Mouse (Mus musculus): ENCODE measurements around the gene Tmem121. TPM values are rescaled to one million over a fixed set of nuclear protein-coding genes. Genes with fewer than 3 reads are reported as not detected.
"Not testable (repeated sequence)": the region's sequence is repeated elsewhere in the genome, so short reads cannot be mapped to it uniquely, and the experiment has no call there.

The Tmem121 gene
- total and polyA plus RNA-seq, 2 experiments from 2014 or later, result 55.3 to 98.0 TPM

- TF ChIP-seq CTCF (IDR thresholded peaks at IDR 0.05; ENCODE audit: low read depth), result no peak
- Histone ChIP-seq H3K9me3 (ENCODE audit: low read length) (no peaks in the 10 kb centered on the region), H3K27me3 (ENCODE audit: insufficient read depth, low read length) (no peaks in the 10 kb centered on the region), H3K27ac (peak overlapping the region; percentile 82), H3K9ac (replicated peaks; ENCODE audit: low read length) (peak overlapping the region; percentile 88), H3K36me3 (ENCODE audit: insufficient read depth, low read length) (peaks cover 10% of the 10 kb centered on the region; the same call in 1 of the 2 replicates), H3K4me3 (ENCODE audit: low read length) (peak overlapping the region; percentile 74), H3K4me2 (ENCODE audit: low read depth, low read length) (peak overlapping the region; percentile 91), H3K4me1 (ENCODE audit: insufficient read depth, low read length) (peaks cover 10% of the 10 kb centered on the region)
- WGBS, result 31% methylated on average over 12 of the region's 12 CpGs
- ATAC-seq, result peak; percentile 5; the same call in 1 of the 2 replicates
- peak; percentile 13 for DNase-seq (ENCODE audit: low spot score)
Measured at GRCm38 (mm10) chr12:113186326-113187010, 738 bp downstream of the Tmem121 start.

- no peaks in the 10 kb centered on the region for H3K27me3 ChIP-seq (ENCODE audit: insufficient read depth, low read length)
- peak overlapping the region; percentile 91 for H3K4me2 ChIP-seq (ENCODE audit: low read depth, low read length)
- H3K9me3 ChIP-seq (ENCODE audit: low read length), result no peaks in the 10 kb centered on the region
- peak overlapping the region; percentile 74 for H3K4me3 ChIP-seq (ENCODE audit: low read length)
- WGBS, result 41% methylated on average over 4 of the region's 4 CpGs
- peaks cover 10% of the 10 kb centered on the region; the same call in 1 of the 2 replicates for H3K36me3 ChIP-seq (ENCODE audit: insufficient read depth, low read length)
- no peak for TF ChIP-seq CTCF (IDR thresholded peaks at IDR 0.05; ENCODE audit: low read depth)
- peak overlapping the region; percentile 88 for H3K9ac ChIP-seq (replicated peaks; ENCODE audit: low read length)
- DNase-seq (ENCODE audit: low spot score) (no peak), ATAC-seq (no peak)
- H3K4me1 ChIP-seq (ENCODE audit: insufficient read depth, low read length), result peaks cover 10% of the 10 kb centered on the region
- peak overlapping the region; percentile 82 for H3K27ac ChIP-seq
Measured at GRCm38 (mm10) chr12:113187011-113187375, 1.3 kb downstream of the Tmem121 start.

GRCm38 (mm10) chr12:113187584-113188295 lies 2.0 kb downstream of the Tmem121 start:
- Histone ChIP-seq H3K27ac (peak overlapping the region; percentile 82), H3K4me3 (ENCODE audit: low read length) (peak overlapping the region; percentile 74), H3K9me3 (ENCODE audit: low read length) (no peaks in the 10 kb centered on the region), H3K9ac (replicated peaks; ENCODE audit: low read length) (peak overlapping the region; percentile 88), H3K4me1 (ENCODE audit: insufficient read depth, low read length) (peaks cover 10% of the 10 kb centered on the region), H3K27me3 (ENCODE audit: insufficient read depth, low read length) (no peaks in the 10 kb centered on the region), H3K36me3 (ENCODE audit: insufficient read depth, low read length) (peaks cover 10% of the 10 kb centered on the region; the same call in 1 of the 2 replicates), H3K4me2 (ENCODE audit: low read depth, low read length) (peak overlapping the region; percentile 91)
- ATAC-seq (peak; percentile 71), DNase-seq (ENCODE audit: low spot score) (peak; percentile 94)
- peak; percentile 98 for TF ChIP-seq CTCF (IDR thresholded peaks at IDR 0.05; ENCODE audit: low read depth)
- WGBS, result 3% methylated on average over 56 of the region's 56 CpGs

GRCm38 (mm10) chr12:113188349-113189055 lies 2.8 kb downstream of the Tmem121 start:
- Histone ChIP-seq H3K9me3 (ENCODE audit: low read length) (no peaks in the 10 kb centered on the region), H3K9ac (replicated peaks; ENCODE audit: low read length) (peak overlapping the region; percentile 88), H3K4me1 (ENCODE audit: insufficient read depth, low read length) (peaks cover 10% of the 10 kb centered on the region), H3K4me3 (ENCODE audit: low read length) (peak overlapping the region; percentile 74), H3K4me2 (ENCODE audit: low read depth, low read length) (peak overlapping the region; percentile 91), H3K27ac (no peak overlapping the region), H3K27me3 (ENCODE audit: insufficient read depth, low read length) (no peaks in the 10 kb centered on the region), H3K36me3 (ENCODE audit: insufficient read depth, low read length) (peaks cover 10% of the 10 kb centered on the region; the same call in 1 of the 2 replicates)
- DNase-seq (ENCODE audit: low spot score) (no peak), ATAC-seq (no peak)
- WGBS, result 94% methylated on average over 51 of the region's 51 CpGs
- TF ChIP-seq CTCF (IDR thresholded peaks at IDR 0.05; ENCODE audit: low read depth), result no peak

GRCm38 (mm10) chr12:113193423-113193822 lies 7.7 kb downstream of the Tmem121 start:
- WGBS, result 74% methylated on average over 2 of the region's 2 CpGs
- Histone ChIP-seq H3K36me3 (ENCODE audit: insufficient read depth, low read length) (peaks cover 10% of the 10 kb centered on the region; the same call in 1 of the 2 replicates), H3K9ac (replicated peaks; ENCODE audit: low read length) (no peak overlapping the region), H3K27ac (no peak overlapping the region), H3K4me1 (ENCODE audit: insufficient read depth, low read length) (no peaks in the 10 kb centered on the region), H3K4me3 (ENCODE audit: low read length) (no peak overlapping the region), H3K27me3 (ENCODE audit: insufficient read depth, low read length) (no peaks in the 10 kb centered on the region), H3K4me2 (ENCODE audit: low read depth, low read length) (no peak overlapping the region), H3K9me3 (ENCODE audit: low read length) (no peaks in the 10 kb centered on the region)
- DNase-seq (ENCODE audit: low spot score) (no peak), ATAC-seq (no peak)
- TF ChIP-seq CTCF (IDR thresholded peaks at IDR 0.05; ENCODE audit: low read depth), result no peak

- H3K4me3 ChIP-seq (ENCODE audit: low read length); H3K27ac ChIP-seq; DNase-seq (ENCODE audit: low spot score); H3K4me2 ChIP-seq (ENCODE audit: low read depth, low read length); H3K36me3 ChIP-seq (ENCODE audit: insufficient read depth, low read length); ATAC-seq; H3K4me1 ChIP-seq (ENCODE audit: insufficient read depth, low read length); H3K27me3 ChIP-seq (ENCODE audit: insufficient read depth, low read length); H3K9me3 ChIP-seq (ENCODE audit: low read length); H3K9ac ChIP-seq (replicated peaks; ENCODE audit: low read length): not testable (repeated sequence)
- WGBS, result 97% methylated on average over 3 of the region's 6 CpGs
Measured at GRCm38 (mm10) chr12:113199132-113199531, 13.4 kb downstream of the Tmem121 start.
